Mouse (Mus musculus): ENCODE measurements around the gene Olfr124. TPM values are rescaled to one million over a fixed set of nuclear protein-coding genes. Genes with fewer than 3 reads are reported as not detected.

The Olfr124 gene
- not detected in 2 replicates for polyA plus RNA-seq (2014; fragmentation: Nextera tagmentation; extraction: Ambion mirVana)

DNA sequence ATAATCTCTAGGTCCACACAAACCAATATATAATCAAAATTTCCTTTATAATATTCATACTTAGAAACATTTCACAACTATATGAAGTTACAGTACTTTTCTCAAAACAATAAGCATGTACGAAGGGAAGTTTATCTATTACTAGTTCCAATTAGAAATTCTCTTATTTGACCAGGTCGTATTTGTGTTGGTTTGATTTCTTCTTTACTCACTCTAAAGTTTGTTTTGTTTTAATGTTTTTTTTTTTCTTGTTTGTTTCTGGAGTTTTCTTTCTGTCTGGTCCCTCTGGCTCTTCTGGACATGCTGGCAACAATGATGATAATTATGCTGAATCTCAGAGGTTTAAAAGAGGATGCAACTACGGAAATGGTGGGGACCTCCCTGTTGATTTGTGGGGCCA lies at the start of gene Olfr124:
Olfr124 (plus strand) TSS at position 301 of the 400 bp plus-strand sequence.
- Histone ChIP-seq H3K27ac (ENCODE audit: low read depth) (no peak within 1 kb of the TSS), H3K27me3 (replicated peaks; ENCODE audit: control insufficient read depth, insufficient read depth, low read length) (no peaks in the 10 kb centered on the region), H3K4me1 (replicated peaks; ENCODE audit: control insufficient read depth, insufficient read depth, low read length) (no peaks in the 10 kb centered on the region), H3K4me2 (ENCODE audit: low read length) (no peak within 1 kb of the TSS), H3K9ac (ENCODE audit: low read length) (no peak within 1 kb of the TSS), H3K36me3 (ENCODE audit: control insufficient read depth, insufficient read depth, low read length) (no peaks in the 10 kb centered on the region), H3K4me3 (ENCODE audit: low read depth, low read length) (no peak within 1 kb of the TSS), H3K9me3 (ENCODE audit: control insufficient read depth, low read length) (no peaks in the 10 kb centered on the region)
- DNase-seq (ENCODE audit: low spot score) (no peak), ATAC-seq (replicated peaks; ENCODE audit: low FRiP score, low TSS enrichment, low read depth) (no peak)
- 82% methylated on average over 3 of the region's 3 CpGs for WGBS

DNA sequence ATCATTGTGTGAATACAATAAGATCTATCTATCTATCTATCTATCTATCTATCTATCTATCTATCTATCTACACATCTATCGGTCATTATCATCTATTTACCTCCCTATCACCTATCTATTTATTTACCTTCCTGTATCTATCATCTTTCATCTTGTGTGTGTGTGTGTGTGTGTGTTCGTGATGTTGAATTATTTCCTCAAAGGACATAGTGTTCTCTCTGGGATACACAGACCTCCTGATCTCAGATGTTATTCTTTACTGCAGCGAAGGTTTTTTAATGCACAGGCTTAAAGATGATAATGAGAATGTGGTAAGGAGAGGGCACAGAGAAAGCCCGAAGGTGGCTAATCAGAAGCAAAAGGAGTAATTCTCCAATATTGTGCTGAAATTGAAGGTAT lies 31.4 kb upstream of the Olfr124 start, which contains the start of gene Olfr122:
Olfr122 (plus strand) TSS at position 301 of the 400 bp plus-strand sequence.
- no peak for DNase-seq (ENCODE audit: low spot score)
- Histone ChIP-seq H3K9me3 (ENCODE audit: control insufficient read depth, low read length) (no peaks in the 10 kb centered on the region), H3K27me3 (replicated peaks; ENCODE audit: control insufficient read depth, insufficient read depth, low read length) (no peaks in the 10 kb centered on the region), H3K4me2 (ENCODE audit: low read length) (no peak within 1 kb of the TSS), H3K4me1 (replicated peaks; ENCODE audit: control insufficient read depth, insufficient read depth, low read length) (no peaks in the 10 kb centered on the region), H3K27ac (ENCODE audit: low read depth) (no peak within 1 kb of the TSS), H3K4me3 (ENCODE audit: low read depth, low read length) (no peak within 1 kb of the TSS), H3K36me3 (ENCODE audit: control insufficient read depth, insufficient read depth, low read length) (no peaks in the 10 kb centered on the region), H3K9ac (ENCODE audit: low read length) (no peak within 1 kb of the TSS)
- ATAC-seq (replicated peaks; ENCODE audit: low FRiP score, low TSS enrichment, low read depth), result no peak
- 83% methylated on average over 4 of the region's 4 CpGs for WGBS

DNA sequence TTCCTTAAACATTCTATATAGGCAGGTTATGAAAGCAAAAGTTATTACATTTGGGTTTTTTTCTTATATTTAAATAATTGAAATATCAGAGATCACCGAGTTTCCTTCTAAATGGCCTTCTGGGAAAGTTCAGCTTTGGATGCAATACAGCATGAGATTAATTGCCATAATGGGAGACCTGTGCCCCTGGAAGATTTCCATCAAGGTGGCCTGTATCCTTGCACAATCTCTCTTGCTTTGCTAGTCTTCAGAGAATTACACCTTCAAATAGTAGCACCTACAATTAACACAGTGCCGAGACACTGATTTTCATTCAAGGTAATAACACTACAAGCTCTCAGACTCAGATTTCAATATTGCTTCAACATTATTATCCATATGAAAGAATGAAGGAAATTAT lies 6.5 kb upstream of the Olfr124 start, which contains the start of gene Olfr123:
Olfr123 (plus strand) TSS at position 301 of the 400 bp plus-strand sequence.
- H3K9me3 ChIP-seq (ENCODE audit: control insufficient read depth, low read length), result no peaks in the 10 kb centered on the region
- ATAC-seq (replicated peaks; ENCODE audit: low FRiP score, low TSS enrichment, low read depth), result no peak
- H3K4me1 ChIP-seq (replicated peaks; ENCODE audit: control insufficient read depth, insufficient read depth, low read length), result no peaks in the 10 kb centered on the region
- DNase-seq (ENCODE audit: low spot score), result no peak
- no peak within 1 kb of the TSS for H3K4me3 ChIP-seq (ENCODE audit: low read depth, low read length)
- H3K9ac ChIP-seq (ENCODE audit: low read length), result no peak within 1 kb of the TSS
- H3K27me3 ChIP-seq (replicated peaks; ENCODE audit: control insufficient read depth, insufficient read depth, low read length), result no peaks in the 10 kb centered on the region
- H3K4me2 ChIP-seq (ENCODE audit: low read length), result no peak within 1 kb of the TSS
- H3K27ac ChIP-seq (ENCODE audit: low read depth), result no peak within 1 kb of the TSS
- H3K36me3 ChIP-seq (ENCODE audit: control insufficient read depth, insufficient read depth, low read length), result no peaks in the 10 kb centered on the region
- WGBS, result 87% methylated on average over 2 of the region's 2 CpGs

GRCm38 (mm10) chr17:37832649-37833048 lies 33.0 kb downstream of the Olfr124 start, which contains the start of gene Olfr125:
Gene Olfr125, plus strand, starts transcription at chr17:37832949.
- H3K36me3 ChIP-seq (ENCODE audit: control insufficient read depth, insufficient read depth, low read length), result no peaks in the 10 kb centered on the region
- no peaks in the 10 kb centered on the region for H3K9me3 ChIP-seq (ENCODE audit: control insufficient read depth, low read length)
- no peak for DNase-seq (ENCODE audit: low spot score)
- no peak within 1 kb of the TSS for H3K27ac ChIP-seq (ENCODE audit: low read depth)
- ATAC-seq (replicated peaks; ENCODE audit: low FRiP score, low TSS enrichment, low read depth), result no peak
- H3K4me1 ChIP-seq (replicated peaks; ENCODE audit: control insufficient read depth, insufficient read depth, low read length), result no peaks in the 10 kb centered on the region
- no peak within 1 kb of the TSS for H3K4me2 ChIP-seq (ENCODE audit: low read length)
- H3K4me3 ChIP-seq (ENCODE audit: low read depth, low read length), result no peak within 1 kb of the TSS
- no peaks in the 10 kb centered on the region for H3K27me3 ChIP-seq (replicated peaks; ENCODE audit: control insufficient read depth, insufficient read depth, low read length)
- no peak within 1 kb of the TSS for H3K9ac ChIP-seq (ENCODE audit: low read length)

- no peak within 1 kb of the TSS for H3K4me3 ChIP-seq (ENCODE audit: low read depth, low read length)
- ATAC-seq (replicated peaks; ENCODE audit: low FRiP score, low TSS enrichment, low read depth) (no peak), DNase-seq (ENCODE audit: low spot score) (no peak)
- H3K4me2 ChIP-seq (ENCODE audit: low read length), result no peak within 1 kb of the TSS
- H3K9ac ChIP-seq (ENCODE audit: low read length), result no peak within 1 kb of the TSS
- no peaks in the 10 kb centered on the region for H3K36me3 ChIP-seq (ENCODE audit: control insufficient read depth, insufficient read depth, low read length)
- no peaks in the 10 kb centered on the region for H3K27me3 ChIP-seq (replicated peaks; ENCODE audit: control insufficient read depth, insufficient read depth, low read length)
- H3K27ac ChIP-seq (ENCODE audit: low read depth), result no peak within 1 kb of the TSS
- H3K4me1 ChIP-seq (replicated peaks; ENCODE audit: control insufficient read depth, insufficient read depth, low read length), result no peaks in the 10 kb centered on the region
- H3K9me3 ChIP-seq (ENCODE audit: control insufficient read depth, low read length), result no peaks in the 10 kb centered on the region
These were observed 47.5 kb downstream of the Olfr124 start, which contains the start of gene Olfr126 for GRCm38 (mm10) chr17:37847183-37847582. Gene Olfr126, plus strand, starts transcription at chr17:37847483.

Other genes starting within 250 kb of the Olfr124 start
- gene Olfr112, start 230.4 kb upstream of the Olfr124 start, polyA plus RNA-seq (2014; fragmentation: Nextera tagmentation; extraction: Ambion mirVana), result not detected in 2 replicates
- gene Olfr113, start 222.2 kb upstream of the Olfr124 start, polyA plus RNA-seq (2014; fragmentation: Nextera tagmentation; extraction: Ambion mirVana), result not detected in 2 replicates
- not detected in 2 replicates for gene Olfr114, start 207.1 kb upstream of the Olfr124 start, polyA plus RNA-seq (2014; fragmentation: Nextera tagmentation; extraction: Ambion mirVana)
- not detected in 2 replicates for gene Olfr115, start 172.8 kb upstream of the Olfr124 start, polyA plus RNA-seq (2014; fragmentation: Nextera tagmentation; extraction: Ambion mirVana)
- not detected in 2 replicates for gene Olfr116, start 172.7 kb upstream of the Olfr124 start, polyA plus RNA-seq (2014; fragmentation: Nextera tagmentation; extraction: Ambion mirVana)
- gene Olfr117, start 136.1 kb upstream of the Olfr124 start, polyA plus RNA-seq (2014; fragmentation: Nextera tagmentation; extraction: Ambion mirVana), result not detected in 2 replicates
- not detected in 2 replicates for gene Olfr118, start 132.9 kb upstream of the Olfr124 start, polyA plus RNA-seq (2014; fragmentation: Nextera tagmentation; extraction: Ambion mirVana)
- not detected in 2 replicates for gene Olfr119, start 103.3 kb upstream of the Olfr124 start, polyA plus RNA-seq (2014; fragmentation: Nextera tagmentation; extraction: Ambion mirVana)
- not detected in 2 replicates for gene Olfr120, start 78.1 kb upstream of the Olfr124 start, polyA plus RNA-seq (2014; fragmentation: Nextera tagmentation; extraction: Ambion mirVana)
- gene Olfr121, start 51.0 kb upstream of the Olfr124 start, polyA plus RNA-seq (2014; fragmentation: Nextera tagmentation; extraction: Ambion mirVana), result not detected in 2 replicates
- not detected in 2 replicates for gene Olfr122, start 31.3 kb upstream of the Olfr124 start, polyA plus RNA-seq (2014; fragmentation: Nextera tagmentation; extraction: Ambion mirVana)
- not detected in 2 replicates for gene Olfr123, start 6.4 kb upstream of the Olfr124 start, polyA plus RNA-seq (2014; fragmentation: Nextera tagmentation; extraction: Ambion mirVana)
- not detected in 2 replicates for gene Olfr125, start 33.1 kb downstream of the Olfr124 start, polyA plus RNA-seq (2014; fragmentation: Nextera tagmentation; extraction: Ambion mirVana)
- gene Olfr126, start 47.6 kb downstream of the Olfr124 start, polyA plus RNA-seq (2014; fragmentation: Nextera tagmentation; extraction: Ambion mirVana), result not detected in 2 replicates
- not detected in 2 replicates for gene Olfr127, start 100.5 kb downstream of the Olfr124 start, polyA plus RNA-seq (2014; fragmentation: Nextera tagmentation; extraction: Ambion mirVana)
- not detected in 2 replicates for gene Olfr128, start 120.7 kb downstream of the Olfr124 start, polyA plus RNA-seq (2014; fragmentation: Nextera tagmentation; extraction: Ambion mirVana)
- not detected in 2 replicates for gene Olfr761, start 153.2 kb downstream of the Olfr124 start, polyA plus RNA-seq (2014; fragmentation: Nextera tagmentation; extraction: Ambion mirVana)

Data from intestine, embryonic 14.5 days (tissue).